Mouse (Mus musculus) heart, embryonic 13.5 days (tissue): Measurements from ENCODE around the gene Jam3. TPM values are rescaled to one million over a fixed set of nuclear protein-coding genes. Genes with fewer than 3 reads are reported as not detected.
A peak's percentile ranks its signal among the peaks of the same experiment; 100 is the strongest.
"Not testable (repeated sequence)": the region's sequence is repeated elsewhere in the genome, so short reads cannot be mapped to it uniquely, and the experiment has no call there.

Experiments
- ATAC-seq: fragments of 200-750 bp; cut with Nextera tagmentation; 2 replicates; pipeline ENCODE4 v1.8.0; 2017; ENCODE audit warnings: moderate TSS enrichment; ENCODE audit not compliant: insufficient number of reproducible peaks, low FRiP score, low TSS enrichment; ENCODE audit errors: extremely low read depth
- H3K27ac ChIP-seq: fragments of 300-500 bp; sonication (generic); replicated peaks from 2 replicates; pipeline ENCODE4 v1.5.1; 2015; ENCODE audit warnings: moderate library complexity, mild to moderate bottlenecking, inconsistent platforms
- H3K27me3 ChIP-seq: fragments of 300-500 bp; sonication (generic); replicated peaks from 2 replicates; pipeline ENCODE4 v1.6.1; 2015; ENCODE audit warnings: mild to moderate bottlenecking, inconsistent platforms
- H3K36me3 ChIP-seq: fragments of 300-500 bp; sonication (generic); 2 replicates; pipeline ENCODE4 v1.6.1; 2015; ENCODE audit warnings: mild to moderate bottlenecking, inconsistent platforms
- H3K4me1 ChIP-seq: fragments of 300-500 bp; sonication (generic); 2 replicates; pipeline ENCODE4 v1.6.1; 2015; ENCODE audit warnings: inconsistent platforms
- H3K4me2 ChIP-seq: fragments of 300-500 bp; sonication (generic); 2 replicates; pipeline ENCODE4 v1.6.1; 2015; ENCODE audit warnings: inconsistent platforms, mild to moderate bottlenecking, moderate library complexity
- H3K4me3 ChIP-seq: fragments of 300-500 bp; sonication (generic); 2 replicates; pipeline ENCODE4 v1.5.1; 2015; ENCODE audit warnings: moderate library complexity, mild to moderate bottlenecking, inconsistent platforms
- H3K9ac ChIP-seq: fragments of 300-500 bp; sonication (generic); 2 replicates; pipeline ENCODE4 v1.6.1; 2015; ENCODE audit warnings: inconsistent platforms, mild to moderate bottlenecking, moderate library complexity
- H3K9me3 ChIP-seq: fragments of 300-500 bp; sonication (generic); 2 replicates; pipeline ENCODE4 v1.6.1; 2016; ENCODE audit warnings: inconsistent platforms
- WGBS: fragments of 180-500 bp; shearing (Covaris S2); methylation state at CpG from one replicate; pipeline ENCODE4 v1.1.7; 2015; ENCODE audit warnings: mixed read lengths; 5-methylcytosine and 5-hydroxymethylcytosine counted together
- polyA plus RNA-seq: library from polyadenylated mRNA; unstranded; fragments of >200 nt; fragmentation: Nextera tagmentation; extraction: Ambion mirVana; gene quantifications from 2 replicates; pipeline ENCODE4 v1.2.1, GENCODE M21; 2015

Jam3 gene
- polyA plus RNA-seq, 1 experiment from 2014 or later = 39.8 TPM

- no peak overlapping the region for H3K4me2 ChIP-seq
- no peaks in the 10 kb centered on the region for H3K9me3 ChIP-seq
- 67% methylated on average over 1 of the region's 1 CpGs for WGBS
- no peak overlapping the region for H3K9ac ChIP-seq
- ATAC-seq = no peak
- no peaks in the 10 kb centered on the region for H3K4me1 ChIP-seq
- H3K4me3 ChIP-seq = no peak overlapping the region
- no peak overlapping the region for H3K27ac ChIP-seq
- no peaks in the 10 kb centered on the region for H3K27me3 ChIP-seq
- no peaks in the 10 kb centered on the region for H3K36me3 ChIP-seq
These were observed 11.8 kb upstream of the Jam3 start for GRCm38 (mm10) chr9:27166981-27167380.

GRCm38 (mm10) chr9:27165596-27165995 is 10.4 kb upstream of the Jam3 start:
- no peaks in the 10 kb centered on the region for H3K36me3 ChIP-seq
- 74% methylated on average over 3 of the region's 3 CpGs for WGBS
- no peak for ATAC-seq
- no peaks in the 10 kb centered on the region for H3K4me1 ChIP-seq
- H3K4me3 ChIP-seq = no peak overlapping the region
- no peaks in the 10 kb centered on the region for H3K27me3 ChIP-seq
- no peak overlapping the region for H3K4me2 ChIP-seq
- H3K9me3 ChIP-seq = no peaks in the 10 kb centered on the region
- H3K27ac ChIP-seq = no peak overlapping the region
- H3K9ac ChIP-seq = no peak overlapping the region

- no peak overlapping the region for H3K27ac ChIP-seq
These were observed 9.7 kb upstream of the Jam3 start for GRCm38 (mm10) chr9:27164957-27165356.

DNA sequence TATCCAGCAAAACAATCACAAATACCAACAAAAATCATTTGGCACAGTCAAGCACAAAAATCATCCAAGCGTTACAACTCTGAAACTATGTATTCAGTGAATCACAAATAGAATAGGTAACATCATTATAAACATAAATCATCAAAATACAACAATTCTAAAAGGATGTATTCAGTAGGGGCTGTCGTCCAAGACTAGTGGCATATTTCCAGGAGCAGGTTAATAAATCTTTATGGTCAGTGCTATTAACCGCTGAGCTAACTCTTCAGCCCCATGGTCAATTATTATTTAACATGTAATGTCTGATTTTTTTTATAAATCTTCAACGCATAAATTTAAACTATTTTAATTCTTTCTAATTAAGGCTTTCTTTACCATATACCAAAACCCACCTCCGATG is 8.4 kb upstream of the Jam3 start:
- 78% methylated on average over 5 of the region's 5 CpGs for WGBS
- H3K4me1 ChIP-seq, H3K27ac ChIP-seq, H3K9me3 ChIP-seq, H3K4me2 ChIP-seq, H3K27me3 ChIP-seq, ATAC-seq, H3K9ac ChIP-seq, H3K4me3 ChIP-seq, H3K36me3 ChIP-seq: not testable (repeated sequence)

More at GRCm38 (mm10) chr9:27164957-27165356, 9.7 kb upstream of the Jam3 start:
- ATAC-seq = no peak
- 66% methylated on average over 2 of the region's 2 CpGs for WGBS
- no peaks in the 10 kb centered on the region for H3K27me3 ChIP-seq
- no peak overlapping the region for H3K4me3 ChIP-seq
- no peaks in the 10 kb centered on the region for H3K36me3 ChIP-seq
- no peak overlapping the region for H3K4me2 ChIP-seq
- no peaks in the 10 kb centered on the region for H3K4me1 ChIP-seq
- no peaks in the 10 kb centered on the region for H3K9me3 ChIP-seq
- no peak overlapping the region for H3K9ac ChIP-seq

DNA sequence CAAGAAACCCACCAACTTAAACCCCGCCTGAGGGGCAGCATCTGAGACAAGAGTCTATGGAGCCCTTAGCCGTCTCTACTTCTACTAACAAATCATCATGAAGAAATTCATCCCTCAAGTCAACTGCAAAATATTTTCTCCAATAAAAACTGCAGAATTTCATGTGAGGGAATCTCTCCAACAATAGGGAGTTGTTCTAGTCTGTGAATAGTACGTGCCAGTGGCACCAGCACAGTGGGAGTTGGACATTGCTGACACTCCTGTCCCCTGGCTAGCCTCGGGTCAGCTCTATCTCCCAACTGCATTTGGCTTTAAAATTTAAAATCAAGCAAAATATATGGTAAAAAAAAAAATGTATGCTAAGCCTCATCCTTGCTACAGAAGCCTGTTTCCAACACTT is 1.4 kb downstream of the Jam3 start:
- 0 out of 2 replicates have a peak, but pooled peaks cover 3% of the 10 kb centered on the region for H3K36me3 ChIP-seq
- H3K27me3 ChIP-seq = peaks cover 8% of the 10 kb centered on the region; the same call in 1 of the 2 replicates
- H3K9ac ChIP-seq = no peak overlapping the region
- peak overlapping the region; percentile 88; the same call in 1 of the 2 replicates for H3K4me3 ChIP-seq
- ATAC-seq = no peak
- H3K27ac ChIP-seq = no peak overlapping the region
- H3K9me3 ChIP-seq = no peaks in the 10 kb centered on the region
- H3K4me1 ChIP-seq = peaks cover 31% of the 10 kb centered on the region
- 78% methylated on average over 4 of the region's 4 CpGs for WGBS
- H3K4me2 ChIP-seq = peak overlapping the region; percentile 84

DNA sequence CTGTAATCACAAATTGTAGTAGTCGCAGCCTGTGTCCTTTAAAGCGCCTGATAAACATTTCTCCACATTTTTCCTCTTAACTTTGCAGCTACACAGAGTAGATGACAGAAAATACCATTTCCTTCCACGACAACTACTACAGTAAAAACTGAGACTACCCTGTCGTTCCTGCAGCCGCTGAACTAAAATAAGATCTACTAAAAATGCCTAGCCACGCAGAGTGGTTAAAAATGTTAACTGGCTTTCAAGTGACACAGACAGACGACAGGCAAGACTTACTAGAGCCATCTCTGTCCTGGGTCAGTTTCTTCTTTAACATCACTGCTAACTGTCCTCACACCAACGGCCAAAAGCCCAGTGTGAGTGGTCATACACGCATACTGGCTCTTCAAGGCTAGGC is 5.4 kb downstream of the Jam3 start:
- no peak overlapping the region for H3K4me3 ChIP-seq
- peak overlapping the region; percentile 63 for H3K9ac ChIP-seq
- H3K9me3 ChIP-seq = no peaks in the 10 kb centered on the region
- peaks cover 49% of the 10 kb centered on the region for H3K4me1 ChIP-seq
- peak overlapping the region; percentile 59 for H3K4me2 ChIP-seq
- WGBS = 22% methylated on average over 9 of the region's 9 CpGs
- H3K36me3 ChIP-seq = peaks cover 13% of the 10 kb centered on the region; the same call in 1 of the 2 replicates
- peak overlapping the region; percentile 20 for H3K27ac ChIP-seq
- no peaks in the 10 kb centered on the region for H3K27me3 ChIP-seq
- ATAC-seq = no peak

DNA sequence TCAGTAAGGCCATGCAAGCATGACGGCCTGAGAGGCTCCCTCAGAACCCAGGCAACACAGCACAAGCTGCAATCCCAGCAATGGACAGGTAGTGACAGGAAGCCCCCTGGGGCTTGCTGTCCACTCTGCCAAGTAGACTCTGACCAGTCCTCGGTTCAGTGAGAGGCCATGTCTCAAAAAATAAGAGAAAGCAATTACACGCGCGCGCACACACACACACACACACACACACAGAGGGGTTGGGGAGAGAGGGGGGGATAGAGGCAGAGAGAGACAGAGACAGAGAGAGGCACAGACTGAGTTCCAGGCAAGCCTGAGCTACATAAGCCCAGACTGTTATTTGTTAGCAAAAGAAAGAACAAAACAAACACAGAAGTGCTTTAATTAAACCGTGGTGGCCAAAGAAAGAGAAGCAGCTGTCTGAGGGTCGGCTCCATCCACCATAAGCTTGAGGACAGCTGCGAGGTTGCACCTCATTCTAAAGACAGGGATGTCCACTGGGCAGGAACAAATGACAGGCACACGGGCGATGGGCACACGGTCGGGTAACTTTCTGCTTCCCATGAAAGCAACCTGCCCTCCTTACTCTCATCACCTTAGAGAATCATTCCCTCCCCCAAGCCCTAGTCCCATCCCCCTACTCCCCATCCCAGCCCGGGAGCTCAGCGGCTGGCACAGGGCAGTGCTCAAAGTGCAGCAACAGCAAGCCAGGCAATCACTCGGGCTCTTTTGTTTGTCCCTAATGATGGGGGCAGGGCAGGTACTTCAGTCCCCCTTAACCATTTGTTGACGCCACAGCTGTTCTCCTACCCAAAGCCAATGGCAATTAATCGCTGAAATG is 6.4 kb downstream of the Jam3 start:
- Histone ChIP-seq H3K9ac (peak overlapping the region; percentile 42; the same call in 1 of the 2 replicates), H3K36me3 (peaks cover 13% of the 10 kb centered on the region; the same call in 1 of the 2 replicates), H3K4me1 (peaks cover 49% of the 10 kb centered on the region), H3K4me3 (peak overlapping the region; percentile 14), H3K9me3 (no peaks in the 10 kb centered on the region), H3K27me3 (no peaks in the 10 kb centered on the region), H3K4me2 (peak overlapping the region; percentile 59), H3K27ac (peak overlapping the region; percentile 20)
- ATAC-seq = no peak
- 33% methylated on average over 18 of the region's 18 CpGs for WGBS

DNA sequence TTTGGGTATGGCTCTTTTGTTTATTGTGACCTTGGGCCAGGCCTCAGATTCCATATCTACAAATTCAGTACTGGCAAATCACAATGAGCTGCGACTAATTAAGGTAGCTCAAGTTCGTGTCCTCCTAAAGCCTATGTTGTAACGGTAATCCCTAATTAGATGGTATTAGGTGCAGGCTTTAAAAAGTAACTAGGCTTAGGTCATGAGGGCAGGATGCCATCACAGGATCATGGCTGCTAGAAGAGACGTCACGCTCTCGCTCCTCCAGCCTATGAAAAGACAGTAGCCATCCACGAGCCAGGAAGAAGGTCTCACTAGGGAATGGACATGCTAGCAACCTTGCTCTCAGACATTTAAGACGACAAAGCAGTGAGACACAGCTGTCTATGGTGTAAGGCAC is 7.3 kb downstream of the Jam3 start:
- Histone ChIP-seq H3K27me3 (no peaks in the 10 kb centered on the region), H3K36me3 (peaks cover 10% of the 10 kb centered on the region; the same call in 1 of the 2 replicates), H3K4me3 (no peak overlapping the region), H3K4me1 (peaks cover 46% of the 10 kb centered on the region), H3K9ac (no peak overlapping the region; the same call in 1 of the 2 replicates), H3K27ac (no peak overlapping the region), H3K4me2 (no peak overlapping the region), H3K9me3 (no peaks in the 10 kb centered on the region)
- 72% methylated on average over 8 of the region's 8 CpGs for WGBS
- ATAC-seq = no peak

DNA sequence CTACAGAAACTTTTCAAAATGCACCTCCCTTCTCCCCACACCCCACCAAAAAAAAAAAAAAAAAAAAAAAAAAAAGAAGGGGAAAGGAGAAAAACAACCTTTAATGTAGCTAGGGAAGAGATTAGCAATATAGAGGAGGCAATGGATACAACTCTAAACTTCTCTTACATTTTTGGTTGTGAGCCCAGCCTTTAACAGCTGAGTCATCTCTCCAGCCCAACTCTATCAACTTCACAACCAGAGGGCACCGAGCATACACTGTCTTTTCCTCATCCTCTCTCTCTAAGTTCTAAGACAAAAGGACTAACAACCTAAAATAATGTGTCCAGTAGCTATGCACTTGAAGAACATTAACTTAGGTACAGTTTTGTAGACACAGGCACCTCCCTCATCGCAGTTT is 8.4 kb downstream of the Jam3 start:
- Histone ChIP-seq H3K4me2 (no peak overlapping the region), H3K36me3 (peaks cover 17% of the 10 kb centered on the region), H3K27me3 (no peaks in the 10 kb centered on the region), H3K9me3 (no peaks in the 10 kb centered on the region), H3K4me3 (no peak overlapping the region), H3K4me1 (peaks cover 46% of the 10 kb centered on the region), H3K9ac (no peak overlapping the region), H3K27ac (no peak overlapping the region)
- ATAC-seq = no peak
- WGBS = 78% methylated on average over 2 of the region's 2 CpGs

- H3K27me3 ChIP-seq = no peaks in the 10 kb centered on the region
- no peaks in the 10 kb centered on the region for H3K9me3 ChIP-seq
- H3K9ac ChIP-seq = no peak overlapping the region
- WGBS = 64% methylated on average over 5 of the region's 5 CpGs
- no peak overlapping the region for H3K4me2 ChIP-seq
- peak overlapping the region; percentile 16; the same call in 1 of the 2 replicates for H3K27ac ChIP-seq
- peaks cover 22% of the 10 kb centered on the region for H3K36me3 ChIP-seq
- no peak for ATAC-seq
- peaks cover 54% of the 10 kb centered on the region for H3K4me1 ChIP-seq
- no peak overlapping the region for H3K4me3 ChIP-seq
These were observed 10.2 kb downstream of the Jam3 start for GRCm38 (mm10) chr9:27144996-27145395.

DNA sequence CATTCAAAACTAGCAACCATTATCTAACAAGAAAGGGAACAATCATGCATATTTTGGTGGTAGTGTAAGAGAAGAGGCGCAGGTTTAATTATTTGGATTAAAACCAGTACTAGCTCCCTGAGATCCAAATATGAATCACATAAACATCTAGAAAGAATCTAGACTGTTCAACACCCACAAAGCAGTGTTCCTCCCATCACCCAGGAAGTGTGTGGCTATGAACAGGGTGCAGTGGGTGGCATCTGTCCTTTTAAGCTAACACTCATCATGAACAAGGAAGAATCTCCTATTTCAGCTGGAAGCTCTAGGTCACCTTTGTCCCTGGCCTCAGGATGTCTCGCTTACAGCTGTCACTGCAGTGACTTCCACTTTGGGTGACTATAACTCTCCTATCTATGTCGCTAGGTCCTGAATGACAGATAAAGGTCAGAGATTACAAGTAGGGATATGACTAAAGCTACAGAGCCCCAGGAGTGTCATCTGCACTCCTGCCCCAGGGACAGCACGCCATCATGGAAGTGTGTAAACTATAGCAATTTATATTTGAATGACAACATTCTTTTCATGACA is 10.9 kb downstream of the Jam3 start:
- WGBS = 55% methylated on average over 4 of the region's 4 CpGs
- Histone ChIP-seq H3K9ac (no peak overlapping the region), H3K4me1 (peaks cover 48% of the 10 kb centered on the region), H3K4me3 (no peak overlapping the region), H3K36me3 (peaks cover 22% of the 10 kb centered on the region), H3K27ac (0 out of 2 replicates have a peak overlapping the region, but pooled peaks have one; percentile 8), H3K9me3 (no peaks in the 10 kb centered on the region), H3K27me3 (no peaks in the 10 kb centered on the region), H3K4me2 (no peak overlapping the region)
- ATAC-seq = no peak
